Mouse (Mus musculus) bone marrow, adult 2 months (tissue): ENCODE data around the gene Tmem210.

Experiments used
- CTCF ChIP-seq: fragments of 200-500 bp; IDR thresholded peaks from 2 replicates; pipeline ENCODE4 v1.5.1; 2011; ENCODE audit warnings: low read length, control low read depth; ENCODE audit not compliant: control insufficient read depth, insufficient read depth
- POLR2A ChIP-seq: fragments of 200-500 bp; IDR thresholded peaks from 2 replicates; pipeline ENCODE4 v1.6.1; 2011; ENCODE audit warnings: low read depth, mild to moderate bottlenecking, control low read depth, low read length, borderline replicate concordance; ENCODE audit not compliant: control insufficient read depth

DNA sequence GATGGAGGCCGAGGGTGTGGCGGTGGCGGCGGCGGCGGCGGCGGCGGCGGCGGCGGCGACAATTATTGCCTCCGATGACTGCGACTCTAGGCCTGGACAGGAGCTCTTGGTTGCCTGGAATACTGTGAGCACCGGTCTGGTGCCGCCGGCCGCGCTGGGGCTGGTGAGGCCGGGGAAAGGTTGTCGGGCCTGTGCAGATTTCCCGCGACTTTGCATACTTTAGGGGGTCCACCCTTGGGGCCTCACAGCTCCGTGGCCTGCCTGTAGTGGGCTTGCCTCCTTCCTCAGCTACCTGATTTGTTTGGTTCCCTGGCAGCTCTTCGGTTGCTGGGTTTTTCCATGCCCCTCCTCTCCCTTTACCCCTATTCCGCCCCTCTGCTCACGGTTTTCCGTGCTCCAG lies 15.4 kb upstream of the Tmem210 start:
- TF ChIP-seq POLR2A (no peak), CTCF (no peak)
